Mouse (Mus musculus) lung, embryonic 15.5 days (tissue): ENCODE results near the gene Dctn1. TPM values are rescaled to one million over a fixed set of nuclear protein-coding genes. Genes with fewer than 3 reads are reported as not detected.

Experiments
- ATAC-seq: fragments of 200-750 bp; cut with Nextera tagmentation; 2 replicates; pipeline ENCODE4 v1.8.0; 2017; ENCODE audit warnings: moderate number of reproducible peaks, borderline replicate concordance; ENCODE audit not compliant: low FRiP score, low TSS enrichment; ENCODE audit errors: extremely low read depth
- H3K27ac ChIP-seq: fragments of 300-500 bp; sonication (generic); 2 replicates; pipeline ENCODE4 v1.5.1; 2015; ENCODE audit warnings: moderate library complexity, mild to moderate bottlenecking, inconsistent platforms
- H3K27me3 ChIP-seq: fragments of 300-500 bp; sonication (generic); 2 replicates; pipeline ENCODE4 v1.6.1; 2015; ENCODE audit warnings: inconsistent platforms
- H3K36me3 ChIP-seq: fragments of 300-500 bp; sonication (generic); 2 replicates; pipeline ENCODE4 v1.6.1; 2015; ENCODE audit warnings: inconsistent platforms
- H3K4me1 ChIP-seq: fragments of 300-500 bp; sonication (generic); 2 replicates; pipeline ENCODE4 v1.6.1; 2015; ENCODE audit warnings: inconsistent platforms
- H3K4me2 ChIP-seq: fragments of 300-500 bp; sonication (generic); 2 replicates; pipeline ENCODE4 v1.6.1; 2015; ENCODE audit warnings: inconsistent platforms, mild to moderate bottlenecking, moderate library complexity
- H3K4me3 ChIP-seq: fragments of 300-500 bp; sonication (generic); 2 replicates; pipeline ENCODE4 v1.5.1; 2015; ENCODE audit warnings: mild to moderate bottlenecking, inconsistent platforms
- H3K9ac ChIP-seq: fragments of 300-500 bp; sonication (generic); 2 replicates; pipeline ENCODE4 v1.6.1; 2015; ENCODE audit warnings: inconsistent platforms
- H3K9me3 ChIP-seq: fragments of 300-500 bp; sonication (generic); 2 replicates; pipeline ENCODE4 v1.6.1; 2016; ENCODE audit warnings: inconsistent platforms
- WGBS: fragments of 180-500 bp; shearing (Covaris S2); methylation state at CpG from one replicate; pipeline ENCODE4 v1.1.7; 2015; 5-methylcytosine and 5-hydroxymethylcytosine counted together
- polyA plus RNA-seq: library from polyadenylated mRNA; unstranded; fragments of >200 nt; fragmentation: Nextera tagmentation; extraction: Ambion mirVana; gene quantifications from 2 replicates; pipeline ENCODE4 v1.2.1, GENCODE M21; 2015

Gene Dctn1
- polyA plus RNA-seq, 1 experiment from 2014 or later, result 104 TPM

DNA sequence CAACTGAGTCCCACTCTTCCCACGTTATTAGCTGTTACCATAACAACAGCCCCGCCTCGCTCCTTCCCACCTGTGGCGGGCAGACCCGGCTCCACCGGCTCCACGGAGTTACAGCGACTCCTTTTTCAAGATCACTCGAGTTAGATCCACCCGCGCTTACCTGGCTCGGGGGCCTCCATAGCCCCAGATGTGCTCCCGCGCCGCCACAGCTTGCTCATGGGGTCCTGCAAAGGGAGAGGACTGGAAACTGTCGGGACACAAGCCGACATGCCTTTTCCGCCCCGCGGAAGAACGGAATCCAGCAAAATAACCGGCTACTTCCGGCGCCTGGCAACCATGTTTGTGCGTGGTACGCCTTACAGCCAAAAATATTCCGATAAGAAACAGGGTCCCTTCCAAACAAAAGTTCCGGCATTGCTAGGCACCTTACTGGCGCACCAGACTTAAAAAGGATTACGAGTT, 40.8 kb upstream of the Dctn1 start:
- Histone ChIP-seq H3K4me3 (peak overlapping the region; percentile 68), H3K36me3 (no peaks in the 10 kb centered on the region), H3K27ac (peak overlapping the region; percentile 60), H3K27me3 (no peaks in the 10 kb centered on the region), H3K9me3 (no peaks in the 10 kb centered on the region), H3K4me1 (peaks cover 37% of the 10 kb centered on the region), H3K9ac (peak overlapping the region; percentile 65), H3K4me2 (peak overlapping the region; percentile 94)
- ATAC-seq, result no peak; the same call in 1 of the 2 replicates
- under 1% methylated on average over 30 of the region's 30 CpGs for WGBS

- peak within 1 kb of the TSS; percentile 60 for H3K27ac ChIP-seq
- ATAC-seq, result no peak
- H3K9me3 ChIP-seq, result no peaks in the 10 kb centered on the region
- 17% methylated on average over 5 of the region's 5 CpGs for WGBS
- no peaks in the 10 kb centered on the region for H3K36me3 ChIP-seq
- peak within 1 kb of the TSS; percentile 94 for H3K4me2 ChIP-seq
- peaks cover 33% of the 10 kb centered on the region for H3K4me1 ChIP-seq
- peak within 1 kb of the TSS; percentile 68 for H3K4me3 ChIP-seq
- H3K9ac ChIP-seq, result peak within 1 kb of the TSS; percentile 65
- no peaks in the 10 kb centered on the region for H3K27me3 ChIP-seq
Observed at GRCm38 (mm10) chr6:83125331-83125730, 40.4 kb upstream of the Dctn1 start, which contains the start of gene Ino80b. TSS of gene Ino80b (minus strand) at chr6:83125431.

DNA sequence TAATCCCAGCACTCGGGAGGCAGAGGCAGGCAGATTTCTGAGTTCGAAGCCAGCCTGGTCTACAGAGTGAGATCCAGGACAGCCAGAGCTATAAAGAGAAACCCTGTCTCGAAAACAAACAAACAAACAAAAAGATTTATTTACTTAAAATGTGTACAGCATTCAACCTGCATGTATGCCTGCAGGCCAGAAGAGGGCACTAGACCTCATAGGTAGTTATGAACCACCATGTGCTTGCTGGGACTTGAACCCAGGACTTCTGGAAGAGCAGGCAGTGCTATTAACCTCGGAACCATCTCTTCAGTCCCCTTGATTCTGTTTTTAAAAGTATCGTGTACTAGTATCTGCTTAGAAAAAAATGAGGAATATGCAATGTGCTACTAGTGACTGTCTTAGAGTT, 38.3 kb upstream of the Dctn1 start:
- 91% methylated on average over 5 of the region's 5 CpGs for WGBS
- H3K27ac ChIP-seq, result no peak overlapping the region
- H3K9ac ChIP-seq, result no peak overlapping the region
- H3K4me1 ChIP-seq, result peaks cover 34% of the 10 kb centered on the region
- no peaks in the 10 kb centered on the region for H3K27me3 ChIP-seq
- H3K4me3 ChIP-seq, result no peak overlapping the region
- H3K4me2 ChIP-seq, result no peak overlapping the region
- ATAC-seq, result no peak
- no peaks in the 10 kb centered on the region for H3K9me3 ChIP-seq
- H3K36me3 ChIP-seq, result no peaks in the 10 kb centered on the region

DNA sequence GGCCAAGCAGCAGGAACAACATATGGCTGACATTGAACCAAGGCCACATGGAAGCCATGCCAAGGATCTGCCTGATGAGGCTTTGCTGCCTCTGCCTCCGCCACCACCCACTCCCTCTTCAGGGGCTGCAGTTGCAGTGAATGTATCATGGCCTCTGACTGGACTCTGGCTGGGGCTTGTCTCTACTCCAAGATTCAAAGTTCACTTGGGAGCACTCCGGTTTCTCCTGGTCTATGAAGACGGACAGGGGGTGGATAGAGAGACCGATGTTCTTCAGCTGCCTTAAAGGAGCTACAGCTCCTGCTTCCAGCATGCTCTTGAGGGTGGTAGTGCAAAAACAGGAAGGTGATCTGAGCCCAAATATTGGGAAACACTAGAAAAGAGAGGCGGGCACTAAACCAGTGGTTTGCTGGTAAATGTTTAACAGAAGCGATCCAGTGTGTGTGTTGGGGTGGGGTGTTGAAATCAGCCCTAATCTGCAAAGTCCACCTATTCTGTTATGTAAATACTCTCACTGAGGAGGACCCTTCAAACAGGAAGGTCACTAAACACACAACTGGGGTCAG, 34.2 kb upstream of the Dctn1 start:
- Histone ChIP-seq H3K36me3 (no peaks in the 10 kb centered on the region), H3K9me3 (no peaks in the 10 kb centered on the region), H3K4me1 (peaks cover 30% of the 10 kb centered on the region), H3K9ac (no peak overlapping the region), H3K27ac (peak overlapping the region; percentile 74), H3K4me2 (peak overlapping the region; percentile 24; the same call in 1 of the 2 replicates), H3K4me3 (no peak overlapping the region), H3K27me3 (no peaks in the 10 kb centered on the region)
- WGBS, result 39% methylated on average over 6 of the region's 6 CpGs
- peak; percentile 39; the same call in 1 of the 2 replicates for ATAC-seq

DNA sequence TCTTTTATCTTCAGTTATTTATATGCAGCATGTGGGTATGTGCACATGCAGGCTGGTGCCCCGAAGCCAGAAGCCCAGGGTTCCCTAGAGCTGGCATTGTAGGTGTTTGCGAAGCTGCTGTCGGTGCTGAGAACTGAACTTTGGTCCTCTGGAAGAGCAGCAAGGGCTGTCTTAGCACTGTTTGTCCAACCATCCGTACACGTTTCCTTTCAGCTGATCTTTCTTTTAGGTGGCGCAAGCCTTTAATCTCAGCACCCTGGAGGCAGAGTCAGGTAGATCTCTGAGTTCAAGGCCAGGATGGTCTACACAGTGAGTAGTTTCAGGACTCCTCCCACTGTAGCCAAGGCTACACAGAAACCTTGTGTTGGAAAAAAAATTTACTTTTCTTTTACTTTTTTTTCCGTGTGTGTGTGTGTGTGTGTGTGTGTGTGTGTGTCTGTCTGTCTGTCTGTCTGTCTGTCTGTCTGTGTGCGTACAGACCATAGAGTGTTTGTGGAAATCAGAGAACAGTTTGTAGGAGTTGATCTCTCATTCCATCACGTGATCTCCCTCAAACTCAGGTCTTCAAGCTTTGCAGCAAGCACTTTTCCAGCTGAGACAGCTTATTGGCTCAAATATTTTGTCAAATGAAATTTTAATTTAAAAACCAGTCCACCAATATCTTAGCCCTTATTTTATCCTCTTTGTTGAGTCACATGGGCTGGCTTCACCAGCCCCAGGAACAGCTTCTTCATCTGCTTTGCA, 33.4 kb upstream of the Dctn1 start:
- Histone ChIP-seq H3K4me3 (no peak overlapping the region), H3K9ac (no peak overlapping the region), H3K27ac (peak overlapping the region; percentile 46)

GRCm38 (mm10) chr6:83134226-83134625, 31.5 kb upstream of the Dctn1 start:
- H3K27ac ChIP-seq, result no peak overlapping the region
- no peaks in the 10 kb centered on the region for H3K36me3 ChIP-seq
- no peaks in the 10 kb centered on the region for H3K9me3 ChIP-seq
- H3K4me1 ChIP-seq, result peaks cover 46% of the 10 kb centered on the region
- H3K9ac ChIP-seq, result no peak overlapping the region
- no peak for ATAC-seq
- 64% methylated on average over 3 of the region's 3 CpGs for WGBS
- H3K4me3 ChIP-seq, result no peak overlapping the region
- H3K4me2 ChIP-seq, result no peak overlapping the region
- no peaks in the 10 kb centered on the region for H3K27me3 ChIP-seq

More for the DNA sequence above, 33.4 kb upstream of the Dctn1 start:
- Histone ChIP-seq H3K9me3 (no peaks in the 10 kb centered on the region), H3K4me1 (peaks cover 30% of the 10 kb centered on the region), H3K27me3 (no peaks in the 10 kb centered on the region), H3K36me3 (no peaks in the 10 kb centered on the region), H3K4me2 (no peak overlapping the region)
- no peak for ATAC-seq
- 68% methylated on average over 9 of the region's 9 CpGs for WGBS

- H3K9ac ChIP-seq, result peak within 1 kb of the TSS; percentile 85
- H3K27ac ChIP-seq, result peak within 1 kb of the TSS; percentile 100
- peak within 1 kb of the TSS; percentile 86 for H3K4me2 ChIP-seq
- H3K27me3 ChIP-seq, result no peaks in the 10 kb centered on the region
- H3K9me3 ChIP-seq, result no peaks in the 10 kb centered on the region
- no peak for ATAC-seq
- peaks cover 47% of the 10 kb centered on the region for H3K4me1 ChIP-seq
- 49% methylated on average over 7 of the region's 7 CpGs for WGBS
- H3K4me3 ChIP-seq, result peak within 1 kb of the TSS; percentile 59
- no peaks in the 10 kb centered on the region for H3K36me3 ChIP-seq
Observed at GRCm38 (mm10) chr6:83134951-83135513, 30.7 kb upstream of the Dctn1 start, which contains the start of gene Rtkn. TSS of gene Rtkn (plus strand) at chr6:83135463.

DNA sequence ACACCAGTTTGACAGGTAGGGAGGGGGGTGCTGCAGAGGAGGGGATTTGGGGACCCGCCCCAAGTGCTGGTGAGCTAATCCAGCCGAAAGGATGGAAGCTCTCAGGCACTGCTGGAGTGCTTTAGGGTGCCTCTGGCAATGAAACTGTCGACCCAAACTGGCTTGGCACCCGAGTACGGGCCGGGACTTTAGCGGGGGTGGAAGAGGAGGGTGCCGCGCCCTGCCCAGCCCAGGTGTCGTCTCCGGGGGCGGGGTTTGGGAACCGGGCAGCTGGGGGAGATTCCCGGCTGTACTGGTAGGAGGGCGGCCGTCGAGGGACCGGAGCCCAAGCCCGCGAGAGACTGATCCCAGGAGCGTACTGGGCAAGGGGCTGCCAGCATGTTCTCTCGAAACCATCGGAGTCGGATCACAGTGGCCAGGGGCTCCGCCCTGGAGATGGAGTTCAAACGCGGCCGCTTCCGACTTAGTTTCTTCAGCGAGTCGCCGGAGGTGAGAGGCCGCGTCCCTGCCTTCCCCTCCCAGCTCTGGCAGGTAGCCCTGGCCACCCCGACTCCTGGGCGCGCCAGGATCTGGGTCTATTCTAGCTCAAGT, 30.1 kb upstream of the Dctn1 start:
- peak overlapping the region; percentile 59 for H3K4me3 ChIP-seq
- WGBS, result 2% methylated on average over 34 of the region's 37 CpGs
- peak overlapping the region; percentile 85 for H3K9ac ChIP-seq
- H3K27me3 ChIP-seq, result no peaks in the 10 kb centered on the region
- no peak for ATAC-seq
- H3K4me1 ChIP-seq, result peaks cover 47% of the 10 kb centered on the region
- H3K27ac ChIP-seq, result peak overlapping the region; percentile 100
- peak overlapping the region; percentile 86 for H3K4me2 ChIP-seq
- no peaks in the 10 kb centered on the region for H3K36me3 ChIP-seq
- H3K9me3 ChIP-seq, result no peaks in the 10 kb centered on the region

- 8% methylated on average over 5 of the region's 5 CpGs for WGBS
- Histone ChIP-seq H3K4me1 (peaks cover 40% of the 10 kb centered on the region), H3K9ac (peak overlapping the region; percentile 85), H3K27me3 (no peaks in the 10 kb centered on the region), H3K27ac (peak overlapping the region; percentile 100), H3K36me3 (no peaks in the 10 kb centered on the region), H3K4me2 (peak overlapping the region; percentile 86), H3K4me3 (peak overlapping the region; percentile 59), H3K9me3 (no peaks in the 10 kb centered on the region)
- ATAC-seq, result no peak
Observed at GRCm38 (mm10) chr6:83136291-83136880, 29.3 kb upstream of the Dctn1 start.

DNA sequence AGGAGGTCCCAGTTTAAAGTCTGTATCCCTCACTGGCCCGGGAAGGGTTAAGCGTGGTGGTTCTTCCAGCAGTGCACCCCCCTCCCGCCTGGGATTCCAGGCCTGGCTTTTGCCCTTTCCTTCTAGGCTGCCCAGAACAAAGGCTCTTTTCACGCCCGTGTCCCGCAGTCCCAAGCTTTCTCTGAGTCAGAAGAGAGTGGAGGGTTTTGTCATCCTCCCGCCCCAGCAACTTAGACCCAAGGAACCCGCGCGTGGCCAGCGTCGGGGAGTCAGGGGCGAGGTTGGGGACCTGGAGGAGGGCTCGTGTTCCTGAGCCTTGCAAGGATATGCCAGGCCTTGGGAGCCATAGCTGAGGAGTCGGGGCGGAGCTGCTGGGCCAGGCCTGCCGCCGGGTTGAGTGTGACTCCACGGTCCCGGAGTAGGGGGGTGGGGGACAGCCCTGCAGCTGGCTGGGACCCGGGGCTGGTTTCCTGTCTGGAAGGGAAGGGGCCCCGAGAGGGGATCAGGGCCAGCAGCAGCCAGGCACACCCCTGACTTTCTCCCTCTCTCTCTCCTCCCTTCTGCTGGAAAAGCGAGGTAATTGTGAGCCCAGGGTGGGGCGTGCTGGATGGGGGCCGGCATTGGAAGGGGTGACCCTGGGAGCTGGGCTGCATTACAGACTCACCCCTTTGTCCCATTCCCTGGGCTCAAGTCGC, 28.7 kb upstream of the Dctn1 start:
- peak overlapping the region; percentile 86 for H3K4me2 ChIP-seq
- WGBS, result under 1% methylated on average over 26 of the region's 26 CpGs
- peak overlapping the region; percentile 100 for H3K27ac ChIP-seq
- H3K4me3 ChIP-seq, result peak overlapping the region; percentile 59
- H3K36me3 ChIP-seq, result no peaks in the 10 kb centered on the region
- H3K9me3 ChIP-seq, result no peaks in the 10 kb centered on the region
- peak; percentile 85 for ATAC-seq
- peak overlapping the region; percentile 85 for H3K9ac ChIP-seq
- H3K4me1 ChIP-seq, result peaks cover 43% of the 10 kb centered on the region
- no peaks in the 10 kb centered on the region for H3K27me3 ChIP-seq

DNA sequence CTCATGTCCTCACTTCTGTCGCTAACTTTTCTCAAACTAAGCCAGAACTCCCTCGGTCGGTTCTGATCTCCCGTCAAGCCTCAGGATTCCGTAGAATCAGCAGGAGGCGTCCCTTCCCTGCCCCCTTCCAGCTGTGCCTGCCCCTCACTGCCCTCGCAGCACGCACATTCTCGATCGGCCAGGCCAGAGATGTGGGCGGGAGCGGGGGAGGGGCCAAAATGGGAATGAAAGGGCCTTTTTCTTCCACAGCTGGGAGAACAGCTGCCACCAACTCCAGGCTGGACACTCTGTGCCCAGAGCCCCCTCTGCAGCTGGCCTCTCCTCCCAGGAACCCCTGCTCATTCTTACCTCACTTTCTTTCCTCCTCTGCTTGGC, 28.2 kb upstream of the Dctn1 start:
- no peaks in the 10 kb centered on the region for H3K27me3 ChIP-seq
- peak overlapping the region; percentile 86 for H3K4me2 ChIP-seq
- 0% methylated on average over 12 of the region's 12 CpGs for WGBS
- H3K36me3 ChIP-seq, result no peaks in the 10 kb centered on the region
- ATAC-seq, result peak; percentile 87
- H3K4me3 ChIP-seq, result peak overlapping the region; percentile 59
- peak overlapping the region; percentile 85 for H3K9ac ChIP-seq
- H3K4me1 ChIP-seq, result peaks cover 45% of the 10 kb centered on the region
- H3K9me3 ChIP-seq, result no peaks in the 10 kb centered on the region
- H3K27ac ChIP-seq, result peak overlapping the region; percentile 100
